Comparison of ENCODE assay signal across 10 mouse cellular contexts in genomic region chr3:37737407-37737806, GRCm38 (mm10). TPM values are rescaled to one million over a fixed set of nuclear protein-coding genes. Genes with fewer than 3 reads are reported as not detected.
DNase-seq lines count a peak whose midpoint lies in the region; ATAC-seq and TF ChIP-seq lines count a peak whose summit lies in the region.
"Had no signal": no experiment of that assay in that cellular context is flagged by ENCODE, and none has a peak within 500 bp of the region (broad histone marks: within the 10 kb centered on the region; RNA-seq: fewer than 3 reads in every experiment).

No protein-coding gene starts in this region.

- DNase-seq in intestine, embryonic 14.5 days (ENCODE audit: low spot score), result peak; percentile 62
- peak; percentile 81 for DNase-seq in brain, adult 2 months (ENCODE audit: low read depth, low spot score)
- DNase-seq in heart, adult 8-10 months (ENCODE audit: low spot score), result peak; percentile 85
- DNase-seq in T-cell, adult 2 months (ENCODE audit: low spot score), result no peak
- no peak for DNase-seq in urinary bladder, postnatal 25 days (ENCODE audit: low spot score)

- 40% methylated on average over 6 of the region's 6 CpGs for WGBS in intestine, embryonic 14.5 days
- 46% methylated on average over 6 of the region's 6 CpGs for WGBS in intestine, postnatal 0 days
- 24% methylated on average over 6 of the region's 6 CpGs for WGBS in kidney, embryonic 16.5 days
- WGBS in midbrain, embryonic 16.5 days, result 49% methylated on average over 6 of the region's 6 CpGs

- no peaks in the 10 kb centered on the region for H3K9me3 ChIP-seq in intestine, embryonic 14.5 days (ENCODE audit: control insufficient read depth, low read length)
- H3K9me3 ChIP-seq in intestine, postnatal 0 days (ENCODE audit: control insufficient read depth), result no peaks in the 10 kb centered on the region
- H3K9me3 ChIP-seq in kidney, embryonic 16.5 days (ENCODE audit: low read length), result no peaks in the 10 kb centered on the region
- H3K9me3 ChIP-seq in midbrain, embryonic 16.5 days (replicated peaks; ENCODE audit: control insufficient read depth, low read length, poor library complexity, severe bottlenecking), result no peaks in the 10 kb centered on the region
- H3K9me3 ChIP-seq: G1E had no signal

- peak overlapping the region; percentile 59 for H3K27ac ChIP-seq in intestine, embryonic 14.5 days (ENCODE audit: low read depth)
- H3K27ac ChIP-seq in intestine, postnatal 0 days (ENCODE audit: low read depth, low read length), result no peak overlapping the region
- H3K27ac ChIP-seq in kidney, embryonic 16.5 days (ENCODE audit: low read length), result peak overlapping the region; percentile 54
- H3K27ac ChIP-seq in midbrain, embryonic 16.5 days (ENCODE audit: low read length), result no peak overlapping the region
- H3K27ac ChIP-seq: liver, embryonic 14.5 days had no signal

- H3K9ac ChIP-seq in intestine, embryonic 14.5 days (ENCODE audit: low read length), result no peak overlapping the region
- no peak overlapping the region for H3K9ac ChIP-seq in intestine, postnatal 0 days (ENCODE audit: low read depth, low read length)
- H3K9ac ChIP-seq in kidney, embryonic 16.5 days (replicated peaks; ENCODE audit: low read length), result no peak overlapping the region
- H3K9ac ChIP-seq in midbrain, embryonic 16.5 days (ENCODE audit: low read depth, low read length), result no peak overlapping the region
- H3K9ac ChIP-seq: liver, embryonic 14.5 days had no signal

- H3K4me3 ChIP-seq in intestine, embryonic 14.5 days (ENCODE audit: low read depth, low read length), result no peak overlapping the region
- H3K4me3 ChIP-seq in intestine, postnatal 0 days (ENCODE audit: low read depth, low read length), result no peak overlapping the region
- no peak overlapping the region for H3K4me3 ChIP-seq in kidney, embryonic 16.5 days (ENCODE audit: low read length)
- H3K4me3 ChIP-seq in midbrain, embryonic 16.5 days (ENCODE audit: low read depth, low read length), result no peak overlapping the region

- ATAC-seq in intestine, embryonic 14.5 days (replicated peaks; ENCODE audit: low FRiP score, low TSS enrichment, low read depth), result no peak
- ATAC-seq in intestine, postnatal 0 days, result no peak
- ATAC-seq in kidney, embryonic 16.5 days (ENCODE audit: low FRiP score, low TSS enrichment), result peak; percentile 57; the same call in 1 of the 2 replicates
- peak; percentile 42; the same call in 1 of the 2 replicates for ATAC-seq in midbrain, embryonic 16.5 days

- TF ChIP-seq CTCF in intestine, postnatal 0 days (IDR thresholded peaks at IDR 0.05; ENCODE audit: low read depth), result no peak

- H3K36me3 ChIP-seq in intestine, embryonic 14.5 days (ENCODE audit: control insufficient read depth, insufficient read depth, low read length), result no peaks in the 10 kb centered on the region
- H3K36me3 ChIP-seq in intestine, postnatal 0 days (ENCODE audit: control insufficient read depth, insufficient read depth), result no peaks in the 10 kb centered on the region
- no peaks in the 10 kb centered on the region for H3K36me3 ChIP-seq in kidney, embryonic 16.5 days (ENCODE audit: insufficient read depth, low read length)
- H3K36me3 ChIP-seq in midbrain, embryonic 16.5 days (ENCODE audit: control insufficient read depth, insufficient read depth, low read length), result no peaks in the 10 kb centered on the region
- H3K36me3 ChIP-seq: G1E had no signal

- H3K4me1 ChIP-seq in intestine, embryonic 14.5 days (replicated peaks; ENCODE audit: control insufficient read depth, insufficient read depth, low read length), result peaks cover 10% of the 10 kb centered on the region; the same call in 1 of the 2 replicates
- H3K4me1 ChIP-seq in intestine, postnatal 0 days (replicated peaks; ENCODE audit: control insufficient read depth, insufficient read depth, low read length), result no peaks in the 10 kb centered on the region
- peaks cover 39% of the 10 kb centered on the region for H3K4me1 ChIP-seq in kidney, embryonic 16.5 days (ENCODE audit: insufficient read depth, low read length)
- H3K4me1 ChIP-seq in midbrain, embryonic 16.5 days (ENCODE audit: control insufficient read depth, insufficient read depth, low read length), result no peaks in the 10 kb centered on the region

- H3K27me3 ChIP-seq in intestine, embryonic 14.5 days (replicated peaks; ENCODE audit: control insufficient read depth, insufficient read depth, low read length), result no peaks in the 10 kb centered on the region
- no peaks in the 10 kb centered on the region for H3K27me3 ChIP-seq in intestine, postnatal 0 days (replicated peaks; ENCODE audit: control insufficient read depth, insufficient read depth, low read length)
- H3K27me3 ChIP-seq in kidney, embryonic 16.5 days (ENCODE audit: insufficient read depth, low read length), result no peaks in the 10 kb centered on the region
- H3K27me3 ChIP-seq in midbrain, embryonic 16.5 days (ENCODE audit: control insufficient read depth, insufficient read depth, low read depth, low read length), result no peaks in the 10 kb centered on the region

- H3K4me2 ChIP-seq in intestine, embryonic 14.5 days (ENCODE audit: low read length), result no peak overlapping the region
- no peak overlapping the region for H3K4me2 ChIP-seq in intestine, postnatal 0 days (replicated peaks; ENCODE audit: low read depth)
- no peak overlapping the region for H3K4me2 ChIP-seq in kidney, embryonic 16.5 days (replicated peaks; ENCODE audit: low read depth, low read length)
- H3K4me2 ChIP-seq in midbrain, embryonic 16.5 days (ENCODE audit: low read length), result no peak overlapping the region

RNA-seq across cellular contexts. Expression of gene Gm5148, which starts 13.1 kb away (rescaled TPM):
- polyA plus RNA-seq in intestine, embryonic 14.5 days (2014; fragmentation: Nextera tagmentation; extraction: Ambion mirVana), result 5.2 and 6.0 TPM in 2 replicates
- 4.5 and 5.7 TPM in 2 replicates for polyA plus RNA-seq in intestine, postnatal 0 days (2015; fragmentation: Nextera tagmentation; extraction: Ambion mirVana)
- not detected for total RNA-seq in heart, adult 8-10 months (2022)
- 7.5 and 9.6 TPM in 2 replicates for polyA plus RNA-seq in kidney, embryonic 16.5 days (2015; fragmentation: Nextera tagmentation; extraction: Ambion mirVana)
- polyA plus RNA-seq in midbrain, embryonic 16.5 days (2015; fragmentation: Nextera tagmentation; extraction: Ambion mirVana), result 16.1 and 16.2 TPM in 2 replicates

Comparison
In these comparisons a context has a peak if more than half of its experiments do, and no peak if none do; other contexts are left out.
1. H3K27ac ChIP-seq: peak in intestine, embryonic 14.5 days (single experiment) and kidney, embryonic 16.5 days (single experiment); none in intestine, postnatal 0 days (single experiment) and midbrain, embryonic 16.5 days (single experiment).
2. ATAC-seq: peak in kidney, embryonic 16.5 days (single experiment) and midbrain, embryonic 16.5 days (single experiment); none in intestine, embryonic 14.5 days (single experiment) and intestine, postnatal 0 days (single experiment).
3. DNase-seq: peak in intestine, embryonic 14.5 days (single experiment), brain, adult 2 months (single experiment) and heart, adult 8-10 months (single experiment); none in T-cell, adult 2 months (single experiment) and urinary bladder, postnatal 25 days (single experiment).